Mouse (Mus musculus) embryonic fibroblast, embryonic 13.5 days (primary cell): ENCODE data around the gene Gm42906.

Source experiments
- CTCF ChIP-seq: IDR thresholded peaks from 2 replicates; pipeline ENCODE4 v1.5.1; 2011; ENCODE audit warnings: mild to moderate bottlenecking, control low read depth, low read length, moderate library complexity, borderline replicate concordance; ENCODE audit not compliant: insufficient read depth
- POLR2A ChIP-seq: IDR thresholded peaks from 2 replicates; pipeline ENCODE4 v1.6.1; 2011; ENCODE audit warnings: low read depth, mild to moderate bottlenecking, control low read depth, low read length, moderate library complexity

GRCm38 (mm10) chr5:151407493-151407892 lies 20.5 kb downstream of the Gm42906 start:
- TF ChIP-seq CTCF (no peak), POLR2A (no peak)
